Mouse (Mus musculus) embryo, embryonic 11 days (tissue): ENCODE results near the gene Msi2.

Experiments
- DNase-seq: peaks from one replicate; pipeline ENCODE4 v3.0.0-alpha.2; 2015

Gene Msi2

GRCm38 (mm10) chr11:88334893-88335292 is 383.4 kb downstream of the Msi2 start:
- no peak for DNase-seq

GRCm38 (mm10) chr11:88332309-88332934 is 385.9 kb downstream of the Msi2 start:
- DNase-seq = peak; percentile 51

- no peak for DNase-seq
Measured at GRCm38 (mm10) chr11:88331722-88332121, 386.6 kb downstream of the Msi2 start.

GRCm38 (mm10) chr11:88330799-88331198 is 387.5 kb downstream of the Msi2 start:
- DNase-seq = no peak

GRCm38 (mm10) chr11:88328813-88329595 is 389.3 kb downstream of the Msi2 start:
- DNase-seq = no peak

- DNase-seq = no peak
Measured at GRCm38 (mm10) chr11:88327016-88327415, 391.3 kb downstream of the Msi2 start.

GRCm38 (mm10) chr11:88318850-88319249 is 399.5 kb downstream of the Msi2 start:
- DNase-seq = no peak

- no peak for DNase-seq
Measured at GRCm38 (mm10) chr11:88315393-88315792, 402.9 kb downstream of the Msi2 start.

GRCm38 (mm10) chr11:88314471-88314870 is 403.8 kb downstream of the Msi2 start:
- DNase-seq = no peak

- peak; percentile 70 for DNase-seq
Measured at GRCm38 (mm10) chr11:88313512-88313911, 404.8 kb downstream of the Msi2 start.

- DNase-seq = no peak
Measured at GRCm38 (mm10) chr11:88311606-88312005, 406.7 kb downstream of the Msi2 start.

GRCm38 (mm10) chr11:88310773-88311172 is 407.5 kb downstream of the Msi2 start:
- DNase-seq = no peak

- peak; percentile 60 for DNase-seq
Measured at GRCm38 (mm10) chr11:88309059-88309700, 409.1 kb downstream of the Msi2 start.

GRCm38 (mm10) chr11:88307616-88308543 is 410.4 kb downstream of the Msi2 start:
- no peak for DNase-seq

GRCm38 (mm10) chr11:88305759-88306158 is 412.6 kb downstream of the Msi2 start:
- no peak for DNase-seq

- DNase-seq = peak; percentile 77
Measured at GRCm38 (mm10) chr11:88301619-88302018, 416.7 kb downstream of the Msi2 start.

GRCm38 (mm10) chr11:88299345-88299744 is 419.0 kb downstream of the Msi2 start:
- no peak for DNase-seq

GRCm38 (mm10) chr11:88297526-88297925 is 420.8 kb downstream of the Msi2 start:
- peak; percentile 82 for DNase-seq

GRCm38 (mm10) chr11:88295298-88295697 is 423.0 kb downstream of the Msi2 start:
- DNase-seq = no peak

- DNase-seq = no peak
Measured at GRCm38 (mm10) chr11:88294394-88294710, 424.0 kb downstream of the Msi2 start.

GRCm38 (mm10) chr11:88293631-88294393 is 424.5 kb downstream of the Msi2 start, which contains the start of gene Ccdc182:
Gene Ccdc182 (plus strand): TSS chr11:88294058.
- no peak for DNase-seq

GRCm38 (mm10) chr11:88291688-88292087 is 426.6 kb downstream of the Msi2 start:
- peak; percentile 73 for DNase-seq
